Mouse (Mus musculus) stomach, embryonic 15.5 days (tissue): Measurements from ENCODE around the gene Phlda3. TPM values are rescaled to one million over a fixed set of nuclear protein-coding genes. Genes with fewer than 3 reads are reported as not detected.

Experiments used
- ATAC-seq: fragments of 200-750 bp; cut with Nextera tagmentation; 2 replicates; pipeline ENCODE4 v1.8.0; 2017; ENCODE audit warnings: low read depth, moderate number of reproducible peaks, moderate TSS enrichment; ENCODE audit not compliant: insufficient read depth, low FRiP score
- H3K27ac ChIP-seq: fragments of 300-500 bp; sonication (generic); 2 replicates; pipeline ENCODE4 v1.5.1; 2015; ENCODE audit warnings: mild to moderate bottlenecking, inconsistent platforms
- H3K27me3 ChIP-seq: fragments of 300-500 bp; sonication (generic); replicated peaks from 2 replicates; pipeline ENCODE4 v1.6.1; 2015; ENCODE audit warnings: inconsistent platforms
- H3K36me3 ChIP-seq: fragments of 300-500 bp; sonication (generic); 2 replicates; pipeline ENCODE4 v1.6.1; 2015; ENCODE audit warnings: inconsistent platforms
- H3K4me1 ChIP-seq: fragments of 300-500 bp; sonication (generic); 2 replicates; pipeline ENCODE4 v1.6.1; 2015; ENCODE audit warnings: inconsistent platforms
- H3K4me2 ChIP-seq: fragments of 300-500 bp; sonication (generic); 2 replicates; pipeline ENCODE4 v1.6.1; 2015; ENCODE audit warnings: mild to moderate bottlenecking, inconsistent platforms
- H3K4me3 ChIP-seq: fragments of 300-500 bp; sonication (generic); replicated peaks from 2 replicates; pipeline ENCODE4 v1.5.1; 2015; ENCODE audit warnings: inconsistent platforms
- H3K9ac ChIP-seq: fragments of 300-500 bp; sonication (generic); 2 replicates; pipeline ENCODE4 v1.6.1; 2015; ENCODE audit warnings: inconsistent platforms
- H3K9me3 ChIP-seq: fragments of 300-500 bp; sonication (generic); 2 replicates; pipeline ENCODE4 v1.6.1; 2016; ENCODE audit warnings: inconsistent platforms
- WGBS: fragments of 180-500 bp; shearing (Covaris S2); methylation state at CpG from one replicate; pipeline ENCODE4 v1.1.7; 2015; 5-methylcytosine and 5-hydroxymethylcytosine counted together
- polyA plus RNA-seq: library from polyadenylated mRNA; unstranded; fragments of >200 nt; fragmentation: Nextera tagmentation; extraction: Ambion mirVana; gene quantifications from 2 replicates; pipeline ENCODE4 v1.2.1, GENCODE M21; 2015

Gene Phlda3
- 79.8 and 95.3 TPM in 2 replicates for polyA plus RNA-seq

- WGBS = 1% methylated on average over 80 of the region's 90 CpGs
- Histone ChIP-seq H3K36me3 (peaks cover 3% of the 10 kb centered on the region; the same call in 1 of the 2 replicates), H3K9ac (peak within 1 kb of the TSS; percentile 80), H3K9me3 (no peaks in the 10 kb centered on the region), H3K4me1 (peaks cover 39% of the 10 kb centered on the region), H3K4me2 (peak within 1 kb of the TSS; percentile 90), H3K27me3 (no peaks in the 10 kb centered on the region), H3K27ac (peak within 1 kb of the TSS; percentile 94), H3K4me3 (peak within 1 kb of the TSS; percentile 79)
- peak; percentile 87 for ATAC-seq
These were observed at the start of gene Phlda3 for GRCm38 (mm10) chr1:135765645-135766591. Gene Phlda3 (plus strand): TSS chr1:135766119.

- Histone ChIP-seq H3K9me3 (no peaks in the 10 kb centered on the region), H3K36me3 (no peaks in the 10 kb centered on the region), H3K27me3 (no peaks in the 10 kb centered on the region), H3K4me2 (peak overlapping the region; percentile 11; the same call in 1 of the 2 replicates), H3K27ac (no peak overlapping the region), H3K4me3 (no peak overlapping the region), H3K9ac (no peak overlapping the region), H3K4me1 (0 out of 2 replicates have a peak, but pooled peaks cover 3% of the 10 kb centered on the region)
- 19% methylated on average over 9 of the region's 9 CpGs for WGBS
- ATAC-seq = peak; percentile 33; the same call in 1 of the 2 replicates
These were observed 46.4 kb upstream of the Phlda3 start for GRCm38 (mm10) chr1:135719486-135719885.

GRCm38 (mm10) chr1:135719983-135720382 lies 45.9 kb upstream of the Phlda3 start, which contains the start of gene Csrp1:
Gene Csrp1 (plus strand): TSS chr1:135720061.
- Histone ChIP-seq H3K27me3 (no peaks in the 10 kb centered on the region), H3K36me3 (no peaks in the 10 kb centered on the region), H3K9ac (no peak within 1 kb of the TSS), H3K27ac (no peak within 1 kb of the TSS), H3K4me2 (peak within 1 kb of the TSS; percentile 11; the same call in 1 of the 2 replicates), H3K4me1 (0 out of 2 replicates have a peak, but pooled peaks cover 3% of the 10 kb centered on the region), H3K9me3 (no peaks in the 10 kb centered on the region), H3K4me3 (no peak within 1 kb of the TSS)
- ATAC-seq = no peak
- 59% methylated on average over 6 of the region's 6 CpGs for WGBS

GRCm38 (mm10) chr1:135723016-135723415 lies 42.9 kb upstream of the Phlda3 start:
- no peak overlapping the region for H3K9ac ChIP-seq
- H3K4me3 ChIP-seq = no peak overlapping the region
- ATAC-seq = peak; percentile 63; the same call in 1 of the 2 replicates
- no peaks in the 10 kb centered on the region for H3K36me3 ChIP-seq
- H3K4me2 ChIP-seq = no peak overlapping the region
- peak overlapping the region; percentile 22; the same call in 1 of the 2 replicates for H3K27ac ChIP-seq
- no peaks in the 10 kb centered on the region for H3K9me3 ChIP-seq
- WGBS = 36% methylated on average over 1 of the region's 1 CpGs
- 0 out of 2 replicates have a peak, but pooled peaks cover 3% of the 10 kb centered on the region for H3K4me1 ChIP-seq
- H3K27me3 ChIP-seq = no peaks in the 10 kb centered on the region

- Histone ChIP-seq H3K4me2 (no peak overlapping the region), H3K27me3 (no peaks in the 10 kb centered on the region), H3K27ac (no peak overlapping the region), H3K4me1 (peaks cover 10% of the 10 kb centered on the region; the same call in 1 of the 2 replicates), H3K4me3 (no peak overlapping the region), H3K9ac (no peak overlapping the region), H3K36me3 (no peaks in the 10 kb centered on the region), H3K9me3 (no peaks in the 10 kb centered on the region)
- no peak for ATAC-seq
- WGBS = 65% methylated on average over 4 of the region's 4 CpGs
These were observed 41.8 kb upstream of the Phlda3 start for GRCm38 (mm10) chr1:135724134-135724533.

- ATAC-seq = no peak
- Histone ChIP-seq H3K27me3 (no peaks in the 10 kb centered on the region), H3K27ac (no peak overlapping the region), H3K36me3 (no peaks in the 10 kb centered on the region), H3K9me3 (no peaks in the 10 kb centered on the region), H3K4me3 (no peak overlapping the region), H3K4me2 (no peak overlapping the region), H3K9ac (no peak overlapping the region), H3K4me1 (peaks cover 14% of the 10 kb centered on the region)
- 86% methylated on average over 6 of the region's 6 CpGs for WGBS
These were observed 40.6 kb upstream of the Phlda3 start for GRCm38 (mm10) chr1:135725324-135725723.

GRCm38 (mm10) chr1:135725936-135726335 lies 40.0 kb upstream of the Phlda3 start:
- 38% methylated on average over 7 of the region's 7 CpGs for WGBS
- H3K27ac ChIP-seq = 0 out of 2 replicates have a peak overlapping the region, but pooled peaks have one; percentile 38

GRCm38 (mm10) chr1:135728631-135729366 lies 37.1 kb upstream of the Phlda3 start:
- 1% methylated on average over 35 of the region's 35 CpGs for WGBS
- H3K4me1 ChIP-seq = peaks cover 47% of the 10 kb centered on the region
- H3K27ac ChIP-seq = peak overlapping the region; percentile 98
- no peaks in the 10 kb centered on the region for H3K36me3 ChIP-seq
- peak; percentile 82 for ATAC-seq
- H3K4me2 ChIP-seq = peak overlapping the region; percentile 66
- no peaks in the 10 kb centered on the region for H3K9me3 ChIP-seq
- H3K4me3 ChIP-seq = peak overlapping the region; percentile 69
- H3K27me3 ChIP-seq = no peaks in the 10 kb centered on the region
- H3K9ac ChIP-seq = peak overlapping the region; percentile 85

More at GRCm38 (mm10) chr1:135725936-135726335, 40.0 kb upstream of the Phlda3 start:
- no peak overlapping the region for H3K4me2 ChIP-seq
- H3K9ac ChIP-seq = no peak overlapping the region
- no peaks in the 10 kb centered on the region for H3K9me3 ChIP-seq
- no peak overlapping the region for H3K4me3 ChIP-seq
- no peaks in the 10 kb centered on the region for H3K36me3 ChIP-seq
- H3K27me3 ChIP-seq = no peaks in the 10 kb centered on the region
- H3K4me1 ChIP-seq = peaks cover 20% of the 10 kb centered on the region
- ATAC-seq = no peak

GRCm38 (mm10) chr1:135729367-135729713 lies 36.6 kb upstream of the Phlda3 start:
- WGBS = 0% methylated on average over 11 of the region's 11 CpGs
- peak; percentile 8; the same call in 1 of the 2 replicates for ATAC-seq
- peaks cover 53% of the 10 kb centered on the region for H3K4me1 ChIP-seq

GRCm38 (mm10) chr1:135729821-135730220 lies 36.1 kb upstream of the Phlda3 start:
- Histone ChIP-seq H3K27ac (peak overlapping the region; percentile 98), H3K9me3 (no peaks in the 10 kb centered on the region), H3K27me3 (no peaks in the 10 kb centered on the region), H3K9ac (peak overlapping the region; percentile 85; the same call in 1 of the 2 replicates), H3K4me2 (peak overlapping the region; percentile 66), H3K4me3 (peak overlapping the region; percentile 69), H3K36me3 (no peaks in the 10 kb centered on the region), H3K4me1 (peaks cover 57% of the 10 kb centered on the region)
- 19% methylated on average over 4 of the region's 4 CpGs for WGBS
- ATAC-seq = no peak

More at GRCm38 (mm10) chr1:135729367-135729713, 36.6 kb upstream of the Phlda3 start:
- H3K9me3 ChIP-seq = no peaks in the 10 kb centered on the region
- H3K4me3 ChIP-seq = peak overlapping the region; percentile 69
- H3K9ac ChIP-seq = peak overlapping the region; percentile 85
- H3K36me3 ChIP-seq = no peaks in the 10 kb centered on the region
- H3K27me3 ChIP-seq = no peaks in the 10 kb centered on the region
- H3K27ac ChIP-seq = peak overlapping the region; percentile 98
- H3K4me2 ChIP-seq = peak overlapping the region; percentile 66

- H3K4me2 ChIP-seq = peak overlapping the region; percentile 66
- ATAC-seq = no peak
- 16% methylated on average over 3 of the region's 3 CpGs for WGBS
- H3K27me3 ChIP-seq = no peaks in the 10 kb centered on the region
- H3K9me3 ChIP-seq = no peaks in the 10 kb centered on the region
- H3K9ac ChIP-seq = peak overlapping the region; percentile 85; the same call in 1 of the 2 replicates
- H3K36me3 ChIP-seq = no peaks in the 10 kb centered on the region
- peak overlapping the region; percentile 69 for H3K4me3 ChIP-seq
- H3K4me1 ChIP-seq = peaks cover 62% of the 10 kb centered on the region
- H3K27ac ChIP-seq = peak overlapping the region; percentile 98
These were observed 35.6 kb upstream of the Phlda3 start for GRCm38 (mm10) chr1:135730296-135730695.
